In the genomic region with DNA sequence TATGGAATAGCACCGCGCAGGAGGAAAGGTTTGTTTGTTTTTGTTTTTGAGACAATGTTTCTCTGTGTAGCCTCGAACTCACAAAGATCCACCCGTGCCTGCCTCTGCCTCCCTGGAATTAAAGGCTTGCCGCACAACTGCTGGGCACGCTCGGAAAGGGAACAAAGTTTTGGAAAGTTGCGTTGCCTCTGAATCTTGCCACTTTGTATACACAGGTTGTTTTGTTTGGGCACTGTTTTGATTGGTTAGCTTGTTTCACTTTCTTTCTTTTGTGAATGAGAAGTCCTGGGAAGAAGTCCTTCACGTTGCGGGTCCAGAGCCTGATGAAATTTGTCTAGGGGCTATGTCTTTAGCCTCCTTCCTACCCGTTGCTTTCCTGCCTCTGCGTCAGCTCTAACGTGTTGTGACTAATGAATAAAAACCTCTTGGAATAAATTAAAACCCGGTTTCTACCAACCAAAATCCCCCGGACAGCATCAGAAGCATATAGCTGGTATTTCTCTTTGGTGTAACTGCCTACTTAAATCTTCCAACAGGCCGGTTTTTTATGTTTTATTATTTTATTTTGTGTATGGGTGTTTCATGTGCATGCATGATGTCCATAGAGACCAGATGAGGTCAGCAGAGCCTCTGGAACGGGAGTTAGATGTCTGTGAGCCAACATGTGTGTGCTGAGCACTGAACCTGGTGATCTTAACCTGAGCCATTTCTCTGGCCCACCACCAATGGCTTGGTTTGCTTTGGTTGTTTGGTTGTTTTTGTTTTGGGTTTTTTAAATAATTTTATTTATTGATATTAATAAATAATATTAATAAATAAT, we compare ENCODE assay signal across 8 mouse cellular contexts. TPM values are rescaled to one million over a fixed set of nuclear protein-coding genes. Genes with fewer than 3 reads are reported as not detected.
DNase-seq lines count a peak whose midpoint lies in the region; ATAC-seq and TF ChIP-seq lines count a peak whose summit lies in the region.

No protein-coding gene starts in this region.

- WGBS in lung, adult 2 months, result under 1% methylated on average over 17 of the region's 17 CpGs
- WGBS in hindbrain, embryonic 11.5 days, result 4% methylated on average over 17 of the region's 17 CpGs

- H3K9ac ChIP-seq in hindbrain, embryonic 11.5 days (ENCODE audit: low read depth, low read length), result peak overlapping the region; percentile 98

- no peaks in the 10 kb centered on the region for H3K36me3 ChIP-seq in hindbrain, embryonic 11.5 days (ENCODE audit: control insufficient read depth, insufficient read depth, low read length)

- 0 out of 2 replicates have a peak, but pooled peaks have one; percentile 9 for TF ChIP-seq CTCF in lung, adult 2 months (IDR thresholded peaks at IDR 0.05; ENCODE audit: insufficient read depth, low read length)

- peak overlapping the region; percentile 83 for H3K4me2 ChIP-seq in hindbrain, embryonic 11.5 days (replicated peaks; ENCODE audit: low read depth, low read length)

- peak overlapping the region; percentile 87 for H3K4me3 ChIP-seq in lung, adult 2 months (replicated peaks; ENCODE audit: extremely low read depth, low read depth, low read length)
- H3K4me3 ChIP-seq in brown adipose tissue, adult 24 weeks (ENCODE audit: insufficient read depth, low read depth, low read length), result peak overlapping the region; percentile 74
- peak overlapping the region; percentile 92 for H3K4me3 ChIP-seq in hindbrain, embryonic 11.5 days (ENCODE audit: low read depth, low read length)

- peak; percentile 38; the same call in 1 of the 2 replicates for ATAC-seq in hindbrain, embryonic 11.5 days (ENCODE audit: low FRiP score)

- H3K27ac ChIP-seq in brown adipose tissue, adult 24 weeks (replicated peaks; ENCODE audit: low read depth, low read length), result peak overlapping the region; percentile 75
- H3K27ac ChIP-seq in hindbrain, embryonic 11.5 days (ENCODE audit: low read depth, low read length), result peak overlapping the region; percentile 64; the same call in 1 of the 2 replicates

- H3K4me1 ChIP-seq in lung, adult 2 months (ENCODE audit: control insufficient read depth, insufficient read depth, low read length), result 0 out of 2 replicates have a peak, but pooled peaks cover 4% of the 10 kb centered on the region
- 0 out of 2 replicates have a peak, but pooled peaks cover 3% of the 10 kb centered on the region for H3K4me1 ChIP-seq in brown adipose tissue, adult 24 weeks (ENCODE audit: control insufficient read depth, insufficient read depth, insufficient read length, low read length)
- peaks cover 7% of the 10 kb centered on the region for H3K4me1 ChIP-seq in hindbrain, embryonic 11.5 days (replicated peaks; ENCODE audit: control insufficient read depth, insufficient read depth, low read length)

- H3K27me3 ChIP-seq in hindbrain, embryonic 11.5 days (ENCODE audit: control insufficient read depth, insufficient read depth, low read length), result no peaks in the 10 kb centered on the region

- no peak for TF ChIP-seq POLR2A in lung, adult 2 months (IDR thresholded peaks at IDR 0.05; ENCODE audit: borderline replicate concordance, extremely low read depth, low read depth, low read length)

- DNase-seq in lung, adult 2 months, result no peak
- DNase-seq in lung, postnatal 4 days, result no peak
- no peak for DNase-seq in hindbrain, embryonic 11.5 days (ENCODE audit: low spot score)
- peak; percentile 12 for DNase-seq in lung, postnatal 36 days
- DNase-seq in cerebellum, postnatal 25 days, result no peak
- DNase-seq in right cerebral cortex, postnatal 10 days (ENCODE audit: low spot score in 2 of 2), result no peak
- no peak for DNase-seq in right cerebral cortex, postnatal 36 days (ENCODE audit: low spot score in 2 of 2)

- H3K9me3 ChIP-seq in hindbrain, embryonic 11.5 days (ENCODE audit: control insufficient read depth, low read length), result no peaks in the 10 kb centered on the region

RNA-seq across cellular contexts. Expression of gene Nudt1, which starts 0.5 kb away (rescaled TPM):
- polyA plus RNA-seq in lung, adult 2 months (2012; rRNA removed), result 6.2 and 7.9 TPM in 2 replicates
- polyA plus RNA-seq in brown adipose tissue, adult 24 weeks (2012; ENCODE audit: insufficient read depth, insufficient read length, missing spikeins), result 14.9 and 18.6 TPM in 2 replicates
- polyA plus RNA-seq in hindbrain, embryonic 11.5 days (2014; fragmentation: Nextera tagmentation; extraction: Ambion mirVana), result 36.0 and 41.5 TPM in 2 replicates

RNA-seq across cellular contexts. Expression of gene Mad1l1, which starts 0.6 kb away (rescaled TPM):
- polyA plus RNA-seq in lung, adult 2 months (2012; rRNA removed), result 18.9 and 21.6 TPM in 2 replicates
- polyA plus RNA-seq in brown adipose tissue, adult 24 weeks (2012; ENCODE audit: insufficient read depth, insufficient read length, missing spikeins), result 2.7 and 4.9 TPM in 2 replicates
- 35.1 and 37.2 TPM in 2 replicates for polyA plus RNA-seq in hindbrain, embryonic 11.5 days (2014; fragmentation: Nextera tagmentation; extraction: Ambion mirVana)

RNA-seq across cellular contexts. Expression of gene Mrm2, which starts 9.7 kb away (rescaled TPM):
- 5.4 and 7.4 TPM in 2 replicates for polyA plus RNA-seq in lung, adult 2 months (2012; rRNA removed)
- polyA plus RNA-seq in brown adipose tissue, adult 24 weeks (2012; ENCODE audit: insufficient read depth, insufficient read length, missing spikeins), result 12.9 and 15.8 TPM in 2 replicates
- 21.9 and 22.0 TPM in 2 replicates for polyA plus RNA-seq in hindbrain, embryonic 11.5 days (2014; fragmentation: Nextera tagmentation; extraction: Ambion mirVana)
